Mouse (Mus musculus): ENCODE data around the gene Scrn2. TPM values are rescaled to one million over a fixed set of nuclear protein-coding genes. Genes with fewer than 3 reads are reported as not detected.

Gene Scrn2
- 19.4 and 21.7 TPM in 2 replicates for polyA plus RNA-seq (2014; fragmentation: Nextera tagmentation; extraction: Ambion mirVana)

- H3K36me3 ChIP-seq (ENCODE audit: control insufficient read depth, insufficient read depth, low read length): no peaks in the 10 kb centered on the region
- H3K4me2 ChIP-seq (replicated peaks; ENCODE audit: low read depth, low read length): peak within 1 kb of the TSS; percentile 81
- 0 out of 2 replicates have a peak, but pooled peaks cover 2% of the 10 kb centered on the region for H3K27me3 ChIP-seq (ENCODE audit: control insufficient read depth, insufficient read depth, low read length)
- peak; percentile 64 for ATAC-seq (ENCODE audit: low FRiP score)
- no peaks in the 10 kb centered on the region for H3K9me3 ChIP-seq (ENCODE audit: control insufficient read depth, low read length)
- DNase-seq (ENCODE audit: low spot score): peak; percentile 93
- peak within 1 kb of the TSS; percentile 62 for H3K4me3 ChIP-seq (ENCODE audit: low read depth, low read length)
- peaks cover 6% of the 10 kb centered on the region for H3K4me1 ChIP-seq (replicated peaks; ENCODE audit: control insufficient read depth, insufficient read depth, low read length)
- peak within 1 kb of the TSS; percentile 79 for H3K9ac ChIP-seq (ENCODE audit: low read depth, low read length)
- H3K27ac ChIP-seq (ENCODE audit: low read depth, low read length): peak within 1 kb of the TSS; percentile 67
- under 1% methylated on average over 25 of the region's 25 CpGs for WGBS
Observed at GRCm38 (mm10) chr11:97029686-97030417, at the start of gene Scrn2. Gene Scrn2 (plus strand): TSS chr11:97029938.

DNA sequence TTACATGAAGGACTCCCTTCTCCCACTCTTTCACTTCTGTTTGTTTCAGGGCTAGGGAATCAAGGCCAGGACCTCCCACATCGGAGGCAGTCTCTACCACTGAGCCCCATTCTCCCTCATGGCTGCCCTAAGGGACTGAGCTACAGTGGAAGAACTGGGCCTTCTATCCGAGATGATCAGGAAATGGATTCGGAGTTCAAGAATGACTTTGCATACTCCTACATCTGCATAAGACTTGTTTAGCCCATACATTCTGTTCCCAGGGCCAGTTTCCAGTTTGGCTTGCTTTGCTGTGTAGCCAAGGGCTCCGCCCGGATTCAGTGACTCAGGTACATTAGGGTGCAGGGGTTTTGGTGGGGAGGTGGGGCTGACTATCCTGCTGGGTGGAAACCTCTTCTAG is 49.7 kb upstream of the Scrn2 start:
- no peaks in the 10 kb centered on the region for H3K36me3 ChIP-seq (ENCODE audit: control insufficient read depth, insufficient read depth, low read length)
- peaks cover 3% of the 10 kb centered on the region; the same call in 1 of the 2 replicates for H3K27me3 ChIP-seq (ENCODE audit: control insufficient read depth, insufficient read depth, low read length)
- ATAC-seq (ENCODE audit: low FRiP score) (no peak), DNase-seq (ENCODE audit: low spot score) (no peak)
- no peak overlapping the region for H3K9ac ChIP-seq (ENCODE audit: low read depth, low read length)
- H3K4me3 ChIP-seq (ENCODE audit: low read depth, low read length): no peak overlapping the region
- 87% methylated on average over 5 of the region's 5 CpGs for WGBS
- H3K4me1 ChIP-seq (replicated peaks; ENCODE audit: control insufficient read depth, insufficient read depth, low read length): peaks cover 10% of the 10 kb centered on the region
- H3K27ac ChIP-seq (ENCODE audit: low read depth, low read length): no peak overlapping the region
- no peaks in the 10 kb centered on the region for H3K9me3 ChIP-seq (ENCODE audit: control insufficient read depth, low read length)
- no peak overlapping the region for H3K4me2 ChIP-seq (replicated peaks; ENCODE audit: low read depth, low read length)

DNA sequence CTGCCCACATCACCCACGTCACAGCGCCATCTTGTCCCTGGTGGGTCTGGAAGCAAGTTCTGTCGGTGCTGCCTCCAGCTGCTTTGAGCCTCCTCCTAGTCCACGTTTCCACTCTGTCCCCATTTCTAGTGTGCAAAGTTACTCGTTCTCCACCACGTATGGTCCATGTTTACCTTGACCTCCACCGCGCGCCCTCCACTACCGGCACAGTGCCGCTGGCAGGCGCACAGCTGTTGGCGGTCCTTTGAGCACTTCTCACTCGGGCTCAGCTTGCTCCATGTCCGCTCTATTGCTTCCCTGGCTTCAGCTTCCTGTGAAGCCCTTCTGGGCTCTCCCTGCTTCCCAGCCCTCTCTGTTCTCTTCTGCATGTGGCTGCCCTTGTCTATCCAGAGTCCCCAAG is 48.3 kb upstream of the Scrn2 start:
- H3K36me3 ChIP-seq (ENCODE audit: control insufficient read depth, insufficient read depth, low read length): no peaks in the 10 kb centered on the region
- no peak overlapping the region for H3K4me3 ChIP-seq (ENCODE audit: low read depth, low read length)
- H3K27me3 ChIP-seq (ENCODE audit: control insufficient read depth, insufficient read depth, low read length): peaks cover 4% of the 10 kb centered on the region; the same call in 1 of the 2 replicates
- H3K9me3 ChIP-seq (ENCODE audit: control insufficient read depth, low read length): no peaks in the 10 kb centered on the region
- peaks cover 5% of the 10 kb centered on the region; the same call in 1 of the 2 replicates for H3K4me1 ChIP-seq (replicated peaks; ENCODE audit: control insufficient read depth, insufficient read depth, low read length)
- ATAC-seq (ENCODE audit: low FRiP score) (no peak), DNase-seq (ENCODE audit: low spot score) (no peak)
- WGBS: 72% methylated on average over 15 of the region's 15 CpGs
- H3K9ac ChIP-seq (ENCODE audit: low read depth, low read length): no peak overlapping the region
- no peak overlapping the region for H3K27ac ChIP-seq (ENCODE audit: low read depth, low read length)
- no peak overlapping the region for H3K4me2 ChIP-seq (replicated peaks; ENCODE audit: low read depth, low read length)

DNA sequence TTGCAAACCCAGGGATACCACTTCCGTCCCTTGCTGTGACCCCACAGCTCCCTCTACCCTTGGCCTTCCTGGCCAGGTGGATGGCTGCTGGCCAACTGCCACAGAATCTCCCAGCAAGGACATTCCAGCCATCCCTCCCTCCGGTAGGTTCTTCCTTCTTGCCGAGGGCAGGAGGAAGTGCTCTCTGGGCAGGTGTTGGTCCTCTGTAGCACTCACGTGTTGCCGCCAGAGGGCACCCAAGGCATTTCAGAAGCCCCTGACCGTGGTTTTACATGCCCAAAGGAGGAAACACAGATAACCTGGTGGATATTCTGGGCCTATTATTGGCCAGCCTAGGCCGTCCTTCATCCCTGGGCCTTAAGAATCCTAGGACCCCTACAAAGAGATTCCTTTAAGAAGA is 47.4 kb upstream of the Scrn2 start:
- Histone ChIP-seq H3K27ac (ENCODE audit: low read depth, low read length) (no peak overlapping the region), H3K9ac (ENCODE audit: low read depth, low read length) (peak overlapping the region; percentile 43), H3K4me1 (replicated peaks; ENCODE audit: control insufficient read depth, insufficient read depth, low read length) (peaks cover 5% of the 10 kb centered on the region; the same call in 1 of the 2 replicates), H3K9me3 (ENCODE audit: control insufficient read depth, low read length) (no peaks in the 10 kb centered on the region), H3K4me2 (replicated peaks; ENCODE audit: low read depth, low read length) (no peak overlapping the region), H3K36me3 (ENCODE audit: control insufficient read depth, insufficient read depth, low read length) (no peaks in the 10 kb centered on the region), H3K4me3 (ENCODE audit: low read depth, low read length) (no peak overlapping the region), H3K27me3 (ENCODE audit: control insufficient read depth, insufficient read depth, low read length) (peaks cover 6% of the 10 kb centered on the region)
- no peak for ATAC-seq (ENCODE audit: low FRiP score)
- DNase-seq (ENCODE audit: low spot score): peak; percentile 88
- 4% methylated on average over 7 of the region's 7 CpGs for WGBS

- H3K27ac ChIP-seq (ENCODE audit: low read depth, low read length): no peak within 1 kb of the TSS
- H3K27me3 ChIP-seq (ENCODE audit: control insufficient read depth, insufficient read depth, low read length): peaks cover 9% of the 10 kb centered on the region
- H3K9me3 ChIP-seq (ENCODE audit: control insufficient read depth, low read length): no peaks in the 10 kb centered on the region
- H3K36me3 ChIP-seq (ENCODE audit: control insufficient read depth, insufficient read depth, low read length): no peaks in the 10 kb centered on the region
- no peak within 1 kb of the TSS for H3K4me3 ChIP-seq (ENCODE audit: low read depth, low read length)
- DNase-seq (ENCODE audit: low spot score) (no peak), ATAC-seq (ENCODE audit: low FRiP score) (no peak)
- H3K4me2 ChIP-seq (replicated peaks; ENCODE audit: low read depth, low read length): no peak within 1 kb of the TSS
- 77% methylated on average over 7 of the region's 7 CpGs for whole genome bisulfite sequencing
- H3K9ac ChIP-seq (ENCODE audit: low read depth, low read length): peak within 1 kb of the TSS; percentile 43
- peaks cover 5% of the 10 kb centered on the region; the same call in 1 of the 2 replicates for H3K4me1 ChIP-seq (replicated peaks; ENCODE audit: control insufficient read depth, insufficient read depth, low read length)
Observed at GRCm38 (mm10) chr11:96982859-96983258, 46.9 kb upstream of the Scrn2 start, which contains the start of gene Sp2. Gene Sp2 (minus strand): TSS chr11:96982959.

DNA sequence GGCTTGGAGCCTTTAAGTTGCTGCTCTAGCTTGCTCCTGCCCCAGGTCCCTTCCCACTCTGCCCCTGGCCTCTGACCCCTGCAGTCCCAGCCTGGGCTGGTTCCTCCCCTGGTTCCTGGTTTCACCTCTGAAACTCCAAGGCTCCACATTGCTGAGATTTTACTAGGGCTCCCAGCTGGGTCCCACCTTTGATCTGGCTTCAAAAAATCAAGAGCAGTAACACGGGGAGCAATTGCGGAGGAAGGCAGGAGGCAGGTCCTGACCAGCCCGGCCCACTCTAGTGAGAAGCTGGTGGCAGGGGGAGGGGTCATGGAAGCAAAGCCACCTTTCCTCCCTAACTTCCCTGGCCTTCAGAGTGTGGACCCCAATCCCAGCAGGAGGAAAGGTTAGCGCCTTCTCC is 44.8 kb upstream of the Scrn2 start:
- Histone ChIP-seq H3K27ac (ENCODE audit: low read depth, low read length) (no peak overlapping the region), H3K27me3 (ENCODE audit: control insufficient read depth, insufficient read depth, low read length) (peaks cover 16% of the 10 kb centered on the region), H3K9me3 (ENCODE audit: control insufficient read depth, low read length) (no peaks in the 10 kb centered on the region), H3K36me3 (ENCODE audit: control insufficient read depth, insufficient read depth, low read length) (no peaks in the 10 kb centered on the region), H3K4me2 (replicated peaks; ENCODE audit: low read depth, low read length) (no peak overlapping the region), H3K4me1 (replicated peaks; ENCODE audit: control insufficient read depth, insufficient read depth, low read length) (0 out of 2 replicates have a peak, but pooled peaks cover 2% of the 10 kb centered on the region), H3K9ac (ENCODE audit: low read depth, low read length) (no peak overlapping the region), H3K4me3 (ENCODE audit: low read depth, low read length) (no peak overlapping the region)
- WGBS: 23% methylated on average over 4 of the region's 4 CpGs
- ATAC-seq (ENCODE audit: low FRiP score) (no peak), DNase-seq (ENCODE audit: low spot score) (no peak)

DNA sequence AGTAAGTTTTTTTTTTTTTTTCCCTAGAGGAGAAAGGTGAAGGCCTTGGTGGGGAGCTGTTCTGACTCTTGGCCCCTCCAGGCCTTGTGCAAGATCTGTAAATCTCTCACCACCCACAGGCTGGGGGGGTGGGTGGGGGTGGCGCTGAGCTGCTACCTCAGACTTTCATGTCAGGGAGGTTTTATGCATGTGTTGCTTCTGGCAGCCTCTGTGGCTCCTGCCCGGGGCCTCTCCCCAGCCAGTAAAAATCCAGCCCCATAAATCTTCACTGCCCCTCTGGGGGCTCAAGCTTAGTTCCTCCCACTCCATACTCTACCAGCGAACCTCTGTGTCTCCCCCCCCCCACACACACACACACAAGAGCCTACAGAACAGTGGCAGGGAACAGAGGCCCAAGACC is 43.3 kb upstream of the Scrn2 start:
- Histone ChIP-seq H3K4me2 (replicated peaks; ENCODE audit: low read depth, low read length) (no peak overlapping the region), H3K9ac (ENCODE audit: low read depth, low read length) (no peak overlapping the region), H3K4me1 (replicated peaks; ENCODE audit: control insufficient read depth, insufficient read depth, low read length) (0 out of 2 replicates have a peak, but pooled peaks cover 2% of the 10 kb centered on the region), H3K27me3 (ENCODE audit: control insufficient read depth, insufficient read depth, low read length) (peaks cover 16% of the 10 kb centered on the region), H3K27ac (ENCODE audit: low read depth, low read length) (no peak overlapping the region), H3K36me3 (ENCODE audit: control insufficient read depth, insufficient read depth, low read length) (no peaks in the 10 kb centered on the region), H3K9me3 (ENCODE audit: control insufficient read depth, low read length) (no peaks in the 10 kb centered on the region), H3K4me3 (ENCODE audit: low read depth, low read length) (no peak overlapping the region)
- DNase-seq (ENCODE audit: low spot score) (no peak), ATAC-seq (ENCODE audit: low FRiP score) (no peak)
- WGBS: 42% methylated on average over 3 of the region's 3 CpGs

GRCm38 (mm10) chr11:96987873-96988655 is 41.7 kb upstream of the Scrn2 start:
- Histone ChIP-seq H3K27me3 (ENCODE audit: control insufficient read depth, insufficient read depth, low read length) (peaks cover 16% of the 10 kb centered on the region), H3K9me3 (ENCODE audit: control insufficient read depth, low read length) (no peaks in the 10 kb centered on the region), H3K36me3 (ENCODE audit: control insufficient read depth, insufficient read depth, low read length) (no peaks in the 10 kb centered on the region), H3K4me2 (replicated peaks; ENCODE audit: low read depth, low read length) (peak overlapping the region; percentile 38), H3K4me3 (ENCODE audit: low read depth, low read length) (no peak overlapping the region), H3K9ac (ENCODE audit: low read depth, low read length) (no peak overlapping the region), H3K27ac (ENCODE audit: low read depth, low read length) (no peak overlapping the region), H3K4me1 (replicated peaks; ENCODE audit: control insufficient read depth, insufficient read depth, low read length) (no peaks in the 10 kb centered on the region)
- DNase-seq (ENCODE audit: low spot score) (peak; percentile 29), ATAC-seq (ENCODE audit: low FRiP score) (no peak)
- 9% methylated on average over 31 of the region's 31 CpGs for WGBS
